Mouse (Mus musculus): ENCODE data around the gene Duox1. TPM values are rescaled to one million over a fixed set of nuclear protein-coding genes. Genes with fewer than 3 reads are reported as not detected.
A peak's percentile ranks its signal among the peaks of the same experiment; 100 is the strongest.

Gene Duox1
- total and polyA plus RNA-seq, 3 experiments: not detected

- dilution Hi-C loops (cut with MboI; ENCODE audit: extremely low pct_ligation_motif_present, extremely low pct_unique_long_range_greater_than_20kb, low sequenced_read_pairs): no loop called here
- no peak for DNase-seq (ENCODE audit: extremely low read depth)
- Histone ChIP-seq H3K79me2 (replicated peaks; ENCODE audit: control insufficient read depth, extremely low read depth, insufficient read depth, poor library complexity, severe bottlenecking) (no peaks in the 10 kb centered on the region), H3K9me3 (replicated peaks; ENCODE audit: low read length) (no peaks in the 10 kb centered on the region), H3K27ac (ENCODE audit: insufficient read depth, low read depth) (no peak overlapping the region), H3K4me1 (ENCODE audit: control insufficient read depth in 1 of 2, insufficient read depth in 2 of 2) (peaks cover 12 to 37% of the 10 kb centered on the region in 2 experiments), H3K4me2 (ENCODE audit: insufficient read depth, low read depth, poor library complexity, severe bottlenecking) (peak overlapping the region; percentile 62), H3K4me3 (replicated peaks in 1 of 3; ENCODE audit: low read depth in 2 of 3, low read length in 2 of 3, poor library complexity in 1 of 3) (no peak overlapping the region), H3K9ac (ENCODE audit: insufficient read depth, low read depth) (no peak overlapping the region), H3K36me3 (replicated peaks in 1 of 2; ENCODE audit: control insufficient read depth in 1 of 2, insufficient read depth in 1 of 2, low read length in 1 of 2) (no peaks in the 10 kb centered on the region), H3K27me3 (replicated peaks) (peaks cover 3% of the 10 kb centered on the region)
- TF ChIP-seq ETS1 (conservative IDR thresholded peaks at IDR 0.05; ENCODE audit: low read depth, low read length) (no peak), BHLHE40 (IDR thresholded peaks at IDR 0.05; ENCODE audit: low read depth, low read length) (no peak; the same call in 1 of the 2 replicates), TBP (conservative IDR thresholded peaks at IDR 0.05; ENCODE audit: low read depth, low read length) (no peak), HCFC1 (IDR thresholded peaks at IDR 0.05; ENCODE audit: low read depth, low read length) (no peak), ZC3H11A (IDR thresholded peaks at IDR 0.05; ENCODE audit: low read depth, low read length) (no peak), JUN (IDR thresholded peaks at IDR 0.05; ENCODE audit: insufficient read depth, low read depth, low read length) (no peak), ZMIZ1 (IDR thresholded peaks at IDR 0.05; ENCODE audit: low read depth, low read length) (no peak), SMC3 (IDR thresholded peaks at IDR 0.05; ENCODE audit: low read depth, low read length) (no peak)
- in situ Hi-C loops (cut with MboI; ENCODE audit: low pct_ligation_motif_present, low pct_unique_long_range_greater_than_20kb, low sequenced_read_pairs): loop anchor here (25.0 kb wide), 1 partner anchor 233 kb away; the partner anchor contains the start of gene Gatm
Observed at GRCm38 (mm10) chr2:122379292-122379650, 63.8 kb downstream of the Duox1 start.

- Histone ChIP-seq H3K27me3 (replicated peaks) (peaks cover 3% of the 10 kb centered on the region), H3K9ac (ENCODE audit: insufficient read depth, low read depth) (0 out of 2 replicates have a peak overlapping the region, but pooled peaks have one; percentile 8), H3K36me3 (replicated peaks in 1 of 2; ENCODE audit: control insufficient read depth in 1 of 2, insufficient read depth in 1 of 2, low read length in 1 of 2) (no peaks in the 10 kb centered on the region), H3K9me3 (replicated peaks; ENCODE audit: low read length) (no peaks in the 10 kb centered on the region), H3K4me1 (ENCODE audit: control insufficient read depth in 1 of 2, insufficient read depth in 2 of 2) (peaks cover 9 to 30% of the 10 kb centered on the region in 2 experiments), H3K4me3 (replicated peaks in 1 of 3; ENCODE audit: low read depth in 2 of 3, low read length in 2 of 3, poor library complexity in 1 of 3) (peak overlapping the region; percentile 42 to 47 (median 47)), H3K27ac (ENCODE audit: insufficient read depth, low read depth) (no peak overlapping the region), H3K79me2 (replicated peaks; ENCODE audit: control insufficient read depth, extremely low read depth, insufficient read depth, poor library complexity, severe bottlenecking) (no peaks in the 10 kb centered on the region), H3K4me2 (ENCODE audit: insufficient read depth, low read depth, poor library complexity, severe bottlenecking) (peak overlapping the region; percentile 81)
- peak; percentile 71 for DNase-seq (ENCODE audit: extremely low read depth)
- TF ChIP-seq MAX (IDR thresholded peaks at IDR 0.05; ENCODE audit: low read length) (no peak), JUN (IDR thresholded peaks at IDR 0.05; ENCODE audit: insufficient read depth, low read depth, low read length) (peak; percentile 12; the same call in 1 of the 2 replicates), IRF4 (IDR thresholded peaks at IDR 0.05; ENCODE audit: low read depth, low read length) (no peak), CTCF (conservative IDR thresholded peaks at IDR 0.05 in 1 of 2, IDR thresholded peaks at IDR 0.05 in 1 of 2; ENCODE audit: low read depth in 2 of 2, low read length in 2 of 2) (peak; percentile 71 to 96), USF1 (IDR thresholded peaks at IDR 0.05; ENCODE audit: low read depth, low read length) (no peak), ZKSCAN1 (IDR thresholded peaks at IDR 0.05; ENCODE audit: borderline replicate concordance, low read depth, low read length) (no peak), ZNF384 (IDR thresholded peaks at IDR 0.05; ENCODE audit: low read depth, low read length) (peak; percentile 94), POLR2AphosphoS2 (IDR thresholded peaks at IDR 0.05; ENCODE audit: low read depth, low read length) (no peak), RAD21 (IDR thresholded peaks at IDR 0.05; ENCODE audit: low read depth, low read length) (peak; percentile 93), PAX5 (IDR thresholded peaks at IDR 0.05; ENCODE audit: low read length) (no peak), ZC3H11A (IDR thresholded peaks at IDR 0.05; ENCODE audit: low read depth, low read length) (peak; percentile 59), SMC3 (IDR thresholded peaks at IDR 0.05; ENCODE audit: low read depth, low read length) (peak; percentile 86)
- in situ Hi-C loops (cut with MboI; ENCODE audit: low pct_ligation_motif_present, low pct_unique_long_range_greater_than_20kb, low sequenced_read_pairs) (loop anchor here (25.0 kb wide), 1 partner anchor 231 kb away; the partner anchor contains the start of gene Gatm), dilution Hi-C loops (cut with MboI; ENCODE audit: extremely low pct_ligation_motif_present, extremely low pct_unique_long_range_greater_than_20kb, low sequenced_read_pairs) (no loop called here)
Observed at GRCm38 (mm10) chr2:122380768-122381311, 65.4 kb downstream of the Duox1 start.

All from CH12.LX (cell line).